Mouse (Mus musculus) spleen, adult 2 months (tissue): ENCODE results near the gene Rgr.

Experiments
- CTCF ChIP-seq: fragments of 200-500 bp; IDR thresholded peaks from 2 replicates; pipeline ENCODE4 v1.5.1; 2011; ENCODE audit warnings: mild to moderate bottlenecking, inconsistent platforms; ENCODE audit not compliant: insufficient read depth, insufficient read length, insufficient replicate concordance; ENCODE audit errors: extremely low read depth
- POLR2A ChIP-seq: fragments of 200-500 bp; IDR thresholded peaks from 2 replicates; pipeline ENCODE4 v1.6.1; 2011; ENCODE audit warnings: low read depth, low read length, inconsistent platforms

DNA sequence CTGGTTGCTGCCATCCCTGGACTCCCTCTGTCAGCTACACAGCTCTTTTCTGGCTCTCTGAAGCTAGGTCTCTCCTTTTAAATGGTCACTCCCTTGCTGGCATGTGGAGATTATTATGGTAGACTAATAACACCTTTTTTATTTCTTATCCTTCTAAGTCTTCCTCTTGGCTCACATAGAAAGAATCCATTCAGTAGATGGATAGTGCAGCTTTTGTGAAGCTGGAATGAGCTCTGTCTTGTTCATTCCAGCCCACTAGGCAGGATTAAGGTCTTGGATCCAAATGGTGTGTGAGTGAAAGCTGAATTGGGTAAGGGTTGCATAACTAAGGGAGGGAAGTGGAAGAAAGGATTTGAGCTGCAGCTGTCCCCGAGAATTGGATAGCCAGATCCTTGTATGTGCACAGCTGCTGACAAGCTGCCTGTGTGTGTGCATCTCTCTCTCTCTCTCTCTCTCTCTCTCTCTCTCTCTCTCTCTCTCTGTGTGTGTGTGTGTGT lies at the start of gene Rgr:
- TF ChIP-seq CTCF (no peak), POLR2A (no peak)
